Mouse (Mus musculus): ENCODE measurements around the gene Wdr86.

DNA sequence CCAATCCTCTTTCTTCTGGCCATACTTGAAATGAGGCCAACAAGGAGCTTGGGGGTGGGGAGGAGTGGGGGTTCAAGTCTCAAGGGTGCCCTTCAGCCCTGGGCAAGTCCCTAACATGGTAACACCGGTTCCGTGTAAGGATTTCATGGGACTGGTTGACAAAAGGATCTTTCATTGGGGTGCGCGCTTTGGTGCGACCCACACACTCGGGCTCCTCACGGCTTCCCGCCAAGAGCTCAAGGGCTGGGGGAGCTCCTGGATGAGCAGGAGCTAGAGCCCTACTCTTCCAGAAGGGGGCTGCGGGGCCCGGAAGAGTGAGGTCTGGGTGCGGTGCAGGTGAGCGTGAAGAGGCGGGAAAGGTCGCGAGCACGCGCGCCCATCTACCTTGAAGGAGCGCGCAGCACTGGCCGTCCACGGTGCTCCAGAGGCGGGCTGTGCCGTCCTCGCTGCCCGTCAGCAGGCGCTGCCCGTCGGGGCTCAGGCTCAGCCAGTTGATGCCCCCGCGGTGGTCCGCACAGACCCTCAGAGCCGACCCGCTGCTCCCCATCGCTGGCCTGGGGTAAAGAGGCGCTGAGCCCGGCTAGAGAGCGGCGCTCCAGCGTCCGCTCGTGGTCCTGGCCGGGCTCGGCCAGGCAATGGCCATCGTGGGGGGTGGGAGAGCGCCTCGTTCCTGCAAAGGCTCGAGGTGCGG lies 585 bp downstream of the Wdr86 start:
- TF ChIP-seq CTCF (IDR thresholded peaks at IDR 0.05; ENCODE audit: low read depth) (no peak), EP300 (optimal IDR thresholded peaks at IDR 0.05) (no peak)

All from stomach, postnatal 0 days (tissue).